Mouse (Mus musculus) v-Abl transformed pro-B cells (cell line): ENCODE measurements at regions not wholly inside any gene's neighbourhood (a gene's known extent, or its start where the extent isn't known, plus 50 kb on each side); places are given as distances from the start of the nearest gene placed in this dataset.

Source experiments
- in situ Hi-C, 2 experiments: fragments of 400-800 bp; cut with MboI; formaldehyde crosslinking; loops; one replicate each; pipeline ENCODE4 v1.15.1; 2025; ENCODE audit not compliant: unreplicated experiment in 2 of 2

- in situ Hi-C loops = no loop called here
Measured at GRCm38 (mm10) chr6:99857411-99857810, 131.2 kb upstream of the Prok2 start.

- in situ Hi-C loops = no loop called here
Measured at GRCm38 (mm10) chr6:99853716-99854115, 127.5 kb upstream of the Prok2 start.

- in situ Hi-C loops = no loop called here
Measured at GRCm38 (mm10) chr6:99850706-99851105, 124.5 kb upstream of the Prok2 start.

GRCm38 (mm10) chr6:99845508-99845846 is 119.3 kb upstream of the Prok2 start:
- in situ Hi-C loops = no loop called here

- in situ Hi-C loops = no loop called here
Measured at GRCm38 (mm10) chr6:99844775-99845507, 118.7 kb upstream of the Prok2 start.

- in situ Hi-C loops = no loop called here
Measured at GRCm38 (mm10) chr6:99843507-99843906, 117.3 kb upstream of the Prok2 start.

GRCm38 (mm10) chr6:99842723-99843122 is 116.5 kb upstream of the Prok2 start:
- in situ Hi-C loops = no loop called here

- in situ Hi-C loops = no loop called here
Measured at GRCm38 (mm10) chr6:99840823-99841222, 114.6 kb upstream of the Prok2 start.

GRCm38 (mm10) chr6:99833323-99833722 is 107.1 kb upstream of the Prok2 start:
- in situ Hi-C loops = no loop called here

GRCm38 (mm10) chr6:99827625-99828024 is 101.4 kb upstream of the Prok2 start:
- in situ Hi-C loops = no loop called here

- in situ Hi-C loops = loop anchor here (25.0 kb wide), 1 partner anchor 487 kb away; no protein-coding TSS in a partner anchor
Measured at GRCm38 (mm10) chr6:99824808-99825207, 98.6 kb upstream of the Prok2 start.

GRCm38 (mm10) chr6:99822471-99822870 is 96.3 kb upstream of the Prok2 start:
- in situ Hi-C loops = loop anchor here (25.0 kb wide), 1 partner anchor 490 kb away; no protein-coding TSS in a partner anchor

- in situ Hi-C loops = loop anchor here (25.0 kb wide), 1 partner anchor 493 kb away; no protein-coding TSS in a partner anchor
Measured at GRCm38 (mm10) chr6:99819255-99819929, 93.2 kb upstream of the Prok2 start.

- in situ Hi-C loops = loop anchor here (25.0 kb wide), 1 partner anchor 494 kb away; no protein-coding TSS in a partner anchor
Measured at GRCm38 (mm10) chr6:99818486-99818885, 92.3 kb upstream of the Prok2 start.

GRCm38 (mm10) chr6:99817245-99817644 is 91.1 kb upstream of the Prok2 start:
- in situ Hi-C loops = loop anchor here (25.0 kb wide), 1 partner anchor 495 kb away; no protein-coding TSS in a partner anchor

- in situ Hi-C loops = loop anchor here (25.0 kb wide), 1 partner anchor 499 kb away; no protein-coding TSS in a partner anchor
Measured at GRCm38 (mm10) chr6:99813102-99813501, 86.9 kb upstream of the Prok2 start.

GRCm38 (mm10) chr6:99811842-99812241 is 85.7 kb upstream of the Prok2 start:
- in situ Hi-C loops = loop anchor here (25.0 kb wide), 1 partner anchor 500 kb away; no protein-coding TSS in a partner anchor

- in situ Hi-C loops = loop anchor here (25.0 kb wide), 1 partner anchor 501 kb away; no protein-coding TSS in a partner anchor
Measured at GRCm38 (mm10) chr6:99810974-99811798, 85.0 kb upstream of the Prok2 start.

GRCm38 (mm10) chr6:99804905-99805245 is 78.7 kb upstream of the Prok2 start:
- in situ Hi-C loops = loop anchor here (5.0 to 25.0 kb wide), 5 partner anchors 507 to 1082 kb away; no protein-coding TSS in a partner anchor

GRCm38 (mm10) chr6:99803983-99804904 is 78.1 kb upstream of the Prok2 start:
- in situ Hi-C loops = loop anchor here (5.0 to 25.0 kb wide), 5 partner anchors 508 to 1083 kb away; no protein-coding TSS in a partner anchor
